Mouse (Mus musculus): ENCODE measurements around the gene Ctnnd2. TPM values are rescaled to one million over a fixed set of nuclear protein-coding genes. Genes with fewer than 3 reads are reported as not detected.

The Ctnnd2 gene
- total RNA-seq, 2 experiments from 2014 or later = 205 to 208 TPM

- DNase-seq (ENCODE audit: low spot score in 2 of 2) = no peak
These were observed 529.2 kb downstream of the Ctnnd2 start for GRCm38 (mm10) chr15:30701592-30701991.

- peak in 1 of 2 experiments; percentile 45 for DNase-seq (ENCODE audit: low spot score in 2 of 2)
These were observed 536.8 kb downstream of the Ctnnd2 start for GRCm38 (mm10) chr15:30709026-30709753.

GRCm38 (mm10) chr15:30709754-30710105, 537.3 kb downstream of the Ctnnd2 start:
- DNase-seq (ENCODE audit: low spot score in 2 of 2) = no peak

GRCm38 (mm10) chr15:30714823-30715222, 542.4 kb downstream of the Ctnnd2 start:
- no peak for DNase-seq (ENCODE audit: low spot score in 2 of 2)

- peak; percentile 38 to 68 for DNase-seq (ENCODE audit: low spot score in 2 of 2)
These were observed 546.4 kb downstream of the Ctnnd2 start for GRCm38 (mm10) chr15:30718811-30719210.

- peak; percentile 51 to 86 for DNase-seq (ENCODE audit: low spot score in 2 of 2)
These were observed 546.8 kb downstream of the Ctnnd2 start for GRCm38 (mm10) chr15:30719226-30719625.

- DNase-seq (ENCODE audit: low spot score in 2 of 2) = no peak
These were observed 548.7 kb downstream of the Ctnnd2 start for GRCm38 (mm10) chr15:30721098-30721497.

GRCm38 (mm10) chr15:30726066-30726465, 553.7 kb downstream of the Ctnnd2 start:
- DNase-seq (ENCODE audit: low spot score in 2 of 2) = no peak

- no peak for DNase-seq (ENCODE audit: low spot score in 2 of 2)
These were observed 565.8 kb downstream of the Ctnnd2 start for GRCm38 (mm10) chr15:30738178-30738577.

GRCm38 (mm10) chr15:30740728-30741127, 568.3 kb downstream of the Ctnnd2 start:
- DNase-seq (ENCODE audit: low spot score in 2 of 2) = peak; percentile 70 to 92

- DNase-seq (ENCODE audit: low spot score in 2 of 2) = no peak
These were observed 585.6 kb downstream of the Ctnnd2 start for GRCm38 (mm10) chr15:30757991-30758390.

- no peak for DNase-seq (ENCODE audit: low spot score in 2 of 2)
These were observed 589.8 kb downstream of the Ctnnd2 start for GRCm38 (mm10) chr15:30762211-30762610.

- DNase-seq (ENCODE audit: low spot score in 2 of 2) = no peak
These were observed 590.4 kb downstream of the Ctnnd2 start for GRCm38 (mm10) chr15:30762695-30763285.

- DNase-seq (ENCODE audit: low spot score in 2 of 2) = no peak
These were observed 604.5 kb downstream of the Ctnnd2 start for GRCm38 (mm10) chr15:30776931-30777330.

GRCm38 (mm10) chr15:30777801-30778200, 605.4 kb downstream of the Ctnnd2 start:
- no peak for DNase-seq (ENCODE audit: low spot score in 2 of 2)

GRCm38 (mm10) chr15:30779903-30780302, 607.5 kb downstream of the Ctnnd2 start:
- no peak for DNase-seq (ENCODE audit: low spot score in 2 of 2)

- DNase-seq (ENCODE audit: low spot score in 2 of 2) = no peak
These were observed 608.6 kb downstream of the Ctnnd2 start for GRCm38 (mm10) chr15:30780977-30781376.

- no peak for DNase-seq (ENCODE audit: low spot score in 2 of 2)
These were observed 613.4 kb downstream of the Ctnnd2 start for GRCm38 (mm10) chr15:30785706-30786320.

- no peak for DNase-seq (ENCODE audit: low spot score in 2 of 2)
These were observed 620.9 kb downstream of the Ctnnd2 start for GRCm38 (mm10) chr15:30793260-30793659.

- no peak for DNase-seq (ENCODE audit: low spot score in 2 of 2)
These were observed 623.3 kb downstream of the Ctnnd2 start for GRCm38 (mm10) chr15:30795723-30796122.

GRCm38 (mm10) chr15:30827424-30828263, 655.3 kb downstream of the Ctnnd2 start:
- peak; percentile 64 to 82 for DNase-seq (ENCODE audit: low spot score in 2 of 2)
